Mouse (Mus musculus): ENCODE data around the gene Tmem45a. TPM values are rescaled to one million over a fixed set of nuclear protein-coding genes. Genes with fewer than 3 reads are reported as not detected.
A peak's percentile ranks its signal among the peaks of the same experiment; 100 is the strongest.
"Not testable (repeated sequence)": the region's sequence is repeated elsewhere in the genome, so short reads cannot be mapped to it uniquely, and the experiment has no call there.

Tmem45a gene
- total RNA-seq (2015; ENCODE audit: low replicate concordance) (not detected in 2 replicates), total RNA-seq (2017; ENCODE audit: low replicate concordance) (not detected in 2 replicates)

DNA sequence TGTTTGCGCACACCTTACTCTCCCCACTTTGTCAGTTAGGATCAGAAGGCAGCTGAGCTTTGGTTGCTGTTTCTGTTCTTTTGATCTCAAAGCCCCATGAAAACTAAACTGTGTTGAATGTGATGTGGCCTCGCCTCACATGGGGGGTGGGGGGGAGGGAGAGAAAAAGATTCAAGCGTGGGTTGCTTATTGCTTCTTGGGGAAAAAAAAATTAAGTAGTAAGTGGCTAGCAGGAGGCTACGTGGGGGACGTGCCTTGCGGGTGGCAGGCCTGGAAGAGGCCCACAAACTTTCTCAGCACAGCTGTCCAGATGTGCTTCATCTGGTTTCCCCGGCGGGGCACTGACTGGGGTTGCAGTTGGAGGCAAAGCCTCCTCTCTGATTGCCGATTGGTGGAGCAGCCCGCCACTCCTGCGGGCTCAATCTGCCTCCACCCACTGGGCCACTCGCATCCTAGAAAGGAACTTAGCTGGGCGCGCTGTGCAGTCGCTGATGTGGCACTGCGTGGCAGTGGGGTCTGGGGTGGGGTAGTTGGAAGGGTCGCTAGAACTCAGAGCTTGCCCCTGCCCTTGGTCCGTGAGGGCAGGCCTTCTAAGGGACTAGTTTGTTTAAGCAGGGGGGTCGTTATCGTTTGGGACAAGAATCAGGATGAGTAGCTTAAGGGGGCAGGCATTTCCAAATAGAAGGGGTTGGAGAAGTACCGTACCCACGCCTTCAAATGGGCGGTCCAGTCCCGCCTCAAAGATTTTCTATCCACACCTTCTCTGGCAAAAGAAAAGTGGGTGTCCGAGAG is at the start of gene Tmem45a:
TSS of gene Tmem45a (minus strand) at position 343 of the 792 bp plus-strand sequence.
- no peak for ATAC-seq (replicated peaks; ENCODE audit: low FRiP score, poor library complexity, severe bottlenecking)

GRCm38 (mm10) chr16:56928023-56928422 is 42.1 kb upstream of the Tmem45a start, which contains the start of gene Lnp1:
Gene Lnp1 (minus strand): TSS chr16:56928061.
- no peak for ATAC-seq (replicated peaks; ENCODE audit: low FRiP score, poor library complexity, severe bottlenecking)

DNA sequence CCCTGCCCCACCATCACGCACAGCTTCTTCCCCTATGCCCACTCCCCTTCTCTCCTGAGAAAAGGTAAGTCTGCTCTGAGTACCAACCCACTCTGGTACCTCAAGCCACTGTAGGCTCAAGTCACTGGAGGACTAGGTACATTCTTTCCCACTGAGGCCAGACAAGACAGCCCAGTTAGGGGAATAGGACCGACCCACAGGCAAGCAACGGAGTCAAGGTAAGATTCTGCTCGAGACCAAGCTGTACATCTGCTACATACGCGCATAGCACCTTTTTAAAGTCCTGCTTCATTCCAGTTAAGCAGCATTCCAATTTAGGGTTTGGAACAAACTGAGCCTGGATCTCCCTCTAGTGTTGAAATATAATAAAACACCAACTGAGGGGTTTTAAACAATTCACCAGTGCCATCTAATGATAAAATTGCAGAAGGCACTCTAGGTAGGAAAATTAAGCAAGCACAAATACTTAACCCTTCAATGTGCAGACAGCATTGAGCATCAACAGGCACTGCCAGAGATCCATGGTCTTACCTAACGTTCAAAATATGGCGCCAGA is 34.2 kb upstream of the Tmem45a start:
- no peak for ATAC-seq (replicated peaks; ENCODE audit: low FRiP score, poor library complexity, severe bottlenecking)

- no peak for ATAC-seq (replicated peaks; ENCODE audit: low FRiP score, poor library complexity, severe bottlenecking)
Measured at GRCm38 (mm10) chr16:56917230-56917629, 31.3 kb upstream of the Tmem45a start.

- ATAC-seq (replicated peaks; ENCODE audit: low FRiP score, poor library complexity, severe bottlenecking) = no peak
Measured at GRCm38 (mm10) chr16:56908986-56909385, 23.0 kb upstream of the Tmem45a start.

DNA sequence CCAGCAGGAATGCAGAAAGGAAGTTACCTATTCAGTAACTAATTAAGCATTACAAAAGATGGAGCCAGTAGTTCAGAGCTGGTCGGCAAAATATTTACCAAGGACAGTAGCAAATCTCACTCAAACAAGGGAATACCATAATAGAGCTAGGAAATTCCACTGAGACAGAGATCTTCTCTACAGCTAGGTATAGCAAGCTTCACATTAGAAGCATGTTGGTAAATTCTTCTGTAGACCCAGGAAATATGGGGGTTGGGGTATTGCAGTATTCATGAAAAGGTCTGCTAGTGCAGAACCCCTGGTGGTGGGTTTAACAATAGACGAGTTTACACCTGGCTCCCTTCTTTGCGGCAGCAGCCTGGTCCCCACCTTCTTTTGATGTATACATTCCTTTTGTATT is 16.2 kb upstream of the Tmem45a start:
- not testable (repeated sequence) for ATAC-seq (replicated peaks; ENCODE audit: low FRiP score, poor library complexity, severe bottlenecking)

- ATAC-seq (replicated peaks; ENCODE audit: low FRiP score, poor library complexity, severe bottlenecking) = no peak
Measured at GRCm38 (mm10) chr16:56891583-56891982, 5.6 kb upstream of the Tmem45a start.

- ATAC-seq (replicated peaks; ENCODE audit: low FRiP score, poor library complexity, severe bottlenecking) = no peak
Measured at GRCm38 (mm10) chr16:56886616-56887116, 700 bp upstream of the Tmem45a start.

- no peak for ATAC-seq (replicated peaks; ENCODE audit: low FRiP score, poor library complexity, severe bottlenecking)
Measured at GRCm38 (mm10) chr16:56884811-56885210, 1.2 kb downstream of the Tmem45a start.

DNA sequence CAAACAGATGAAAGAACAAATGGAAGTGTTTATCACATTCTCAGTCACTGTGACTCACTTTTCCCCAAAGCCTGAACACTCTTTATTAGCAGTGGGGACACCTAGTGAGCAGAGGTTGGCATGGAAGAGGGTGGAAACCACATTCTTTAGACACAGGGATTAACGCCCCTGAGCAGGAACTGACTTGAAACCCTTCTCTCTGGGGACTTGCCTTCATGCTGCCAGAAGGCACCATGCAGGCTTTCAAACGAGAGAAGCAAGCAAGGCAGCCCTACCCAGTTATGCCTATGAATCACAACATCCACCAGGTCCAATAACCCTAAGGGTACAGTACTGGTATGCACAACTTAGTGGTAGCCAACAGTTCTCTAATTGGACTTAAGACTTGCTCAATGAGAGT is 12.6 kb downstream of the Tmem45a start:
- ATAC-seq (replicated peaks; ENCODE audit: low FRiP score, poor library complexity, severe bottlenecking) = no peak

DNA sequence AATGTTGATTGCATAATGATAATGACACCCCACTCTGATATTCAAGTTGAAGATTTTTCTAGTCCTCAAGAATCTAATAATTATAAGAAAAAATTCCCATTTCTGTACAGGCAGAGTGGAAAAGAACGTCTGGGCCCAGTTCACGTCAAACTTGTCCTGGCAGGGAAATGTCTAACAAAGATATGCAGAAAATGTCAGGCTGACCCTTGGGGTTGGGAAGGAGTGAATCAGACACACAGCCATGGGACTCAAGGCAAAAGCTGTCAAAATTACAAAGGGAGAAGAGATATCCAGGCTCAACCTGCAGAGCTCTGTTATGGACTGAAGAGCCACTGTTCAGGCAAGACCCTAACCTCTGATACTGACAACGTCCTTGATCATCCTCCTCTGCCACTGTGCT is 15.5 kb downstream of the Tmem45a start:
- no peak for ATAC-seq (replicated peaks; ENCODE audit: low FRiP score, poor library complexity, severe bottlenecking)

DNA sequence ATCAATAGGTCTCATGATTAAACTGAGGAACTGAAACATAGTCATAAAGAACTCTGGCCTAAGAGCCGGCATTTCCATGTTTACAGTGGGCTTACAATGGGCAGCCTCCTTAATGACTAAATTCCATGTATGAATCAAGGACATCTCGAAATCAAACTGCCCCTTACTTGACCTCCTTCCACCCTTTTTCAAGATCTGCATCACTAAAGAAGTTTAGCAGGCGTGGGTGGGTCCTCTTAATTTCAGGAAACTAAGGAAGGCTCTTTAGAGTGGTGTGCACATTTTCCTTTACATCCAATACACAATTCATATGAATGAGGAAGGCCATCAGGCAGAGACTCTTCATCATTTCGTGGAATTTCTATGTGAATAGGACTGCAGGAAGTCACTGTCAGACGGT is 17.6 kb downstream of the Tmem45a start:
- ATAC-seq (replicated peaks; ENCODE audit: low FRiP score, poor library complexity, severe bottlenecking) = no peak

- ATAC-seq (replicated peaks; ENCODE audit: low FRiP score, poor library complexity, severe bottlenecking) = no peak
Measured at GRCm38 (mm10) chr16:56867591-56867990, 18.4 kb downstream of the Tmem45a start.

GRCm38 (mm10) chr16:56852841-56853587 is 33.0 kb downstream of the Tmem45a start:
- no peak for ATAC-seq (replicated peaks; ENCODE audit: low FRiP score, poor library complexity, severe bottlenecking)

- ATAC-seq (replicated peaks; ENCODE audit: low FRiP score, poor library complexity, severe bottlenecking) = no peak
Measured at GRCm38 (mm10) chr16:56842988-56843387, 43.0 kb downstream of the Tmem45a start.

- no peak for ATAC-seq (replicated peaks; ENCODE audit: low FRiP score, poor library complexity, severe bottlenecking)
Measured at GRCm38 (mm10) chr16:56833312-56833711, 52.7 kb downstream of the Tmem45a start.

DNA sequence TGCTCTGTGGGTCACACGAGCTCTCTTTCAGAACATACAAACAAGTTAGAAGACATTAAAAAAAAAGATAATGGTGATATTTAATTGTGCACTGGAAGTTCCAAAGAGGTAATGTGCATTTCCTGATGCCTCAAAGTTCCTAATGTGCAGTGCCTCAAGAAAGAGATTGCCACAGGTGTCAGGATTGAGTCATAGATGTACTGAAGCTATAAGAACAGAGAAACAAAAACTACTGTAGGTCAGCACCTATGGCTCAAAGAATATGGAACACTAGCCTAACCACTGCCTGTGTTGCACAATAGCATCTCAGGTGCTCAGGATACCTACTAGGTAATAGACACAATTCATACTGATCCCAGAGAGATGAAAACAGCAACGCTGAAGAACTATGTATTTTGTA is 54.0 kb downstream of the Tmem45a start:
- no peak for ATAC-seq (replicated peaks; ENCODE audit: low FRiP score, poor library complexity, severe bottlenecking)

DNA sequence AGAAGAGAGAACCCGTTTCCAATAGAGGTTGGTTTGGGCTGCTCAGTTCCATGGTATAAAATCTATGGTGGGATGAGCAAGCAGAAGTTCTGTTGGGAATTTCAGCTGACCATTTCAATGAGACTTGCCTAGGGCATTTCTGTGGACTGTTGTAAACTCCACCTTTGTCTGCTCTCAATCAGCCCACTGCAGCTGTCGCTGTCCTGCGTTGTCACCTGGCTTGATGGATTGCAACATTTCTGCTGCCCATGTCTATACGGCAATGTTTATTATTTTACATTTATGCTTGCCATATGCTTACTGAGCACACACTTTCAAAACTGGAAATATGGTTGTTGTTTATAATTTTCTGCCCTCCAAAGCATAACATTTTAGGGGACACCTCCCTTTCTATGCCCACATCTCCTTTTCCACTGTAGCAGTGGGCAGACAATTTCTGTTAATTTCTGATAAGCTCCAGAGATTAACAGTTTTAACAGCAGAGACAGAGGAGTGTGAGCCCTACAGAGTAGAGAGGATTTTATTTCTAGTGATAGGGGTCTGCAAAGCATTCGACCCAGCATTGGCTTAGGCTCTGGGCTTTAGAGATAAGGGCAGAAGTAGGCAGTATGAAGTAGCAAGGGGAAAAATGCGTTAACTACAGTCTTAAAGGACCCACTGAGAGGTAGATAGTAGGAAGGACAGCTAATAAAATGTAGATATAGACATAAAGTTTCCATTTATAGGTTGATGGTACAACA is 84.4 kb downstream of the Tmem45a start:
- peak; percentile 58; the same call in 1 of the 2 replicates for ATAC-seq (replicated peaks; ENCODE audit: low FRiP score, poor library complexity, severe bottlenecking)

- no peak for ATAC-seq (replicated peaks; ENCODE audit: low FRiP score, poor library complexity, severe bottlenecking)
Measured at GRCm38 (mm10) chr16:56800946-56801345, 85.0 kb downstream of the Tmem45a start.

DNA sequence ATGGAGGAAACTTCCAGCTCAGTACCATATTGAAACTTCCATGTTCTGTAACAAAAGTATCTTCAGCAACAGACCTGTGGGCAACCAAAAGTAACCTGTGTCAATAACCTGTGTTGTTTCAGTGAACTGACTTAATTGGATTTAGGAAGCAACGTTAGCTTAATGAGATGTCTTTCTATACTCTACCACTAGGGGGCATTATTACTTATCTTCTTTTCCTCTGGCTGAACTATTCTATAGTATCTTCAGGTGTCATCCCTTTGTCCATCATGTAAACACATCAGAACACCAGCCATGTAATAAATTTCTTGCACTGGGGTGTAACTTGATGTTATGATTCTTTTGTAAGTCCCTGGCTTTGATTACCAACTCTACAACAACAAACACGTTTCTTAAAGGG is 85.5 kb downstream of the Tmem45a start:
- ATAC-seq (replicated peaks; ENCODE audit: low FRiP score, poor library complexity, severe bottlenecking) = peak; percentile 68; the same call in 1 of the 2 replicates
